8 mouse cellular contexts compared by ENCODE assay signal in the genomic region with DNA sequence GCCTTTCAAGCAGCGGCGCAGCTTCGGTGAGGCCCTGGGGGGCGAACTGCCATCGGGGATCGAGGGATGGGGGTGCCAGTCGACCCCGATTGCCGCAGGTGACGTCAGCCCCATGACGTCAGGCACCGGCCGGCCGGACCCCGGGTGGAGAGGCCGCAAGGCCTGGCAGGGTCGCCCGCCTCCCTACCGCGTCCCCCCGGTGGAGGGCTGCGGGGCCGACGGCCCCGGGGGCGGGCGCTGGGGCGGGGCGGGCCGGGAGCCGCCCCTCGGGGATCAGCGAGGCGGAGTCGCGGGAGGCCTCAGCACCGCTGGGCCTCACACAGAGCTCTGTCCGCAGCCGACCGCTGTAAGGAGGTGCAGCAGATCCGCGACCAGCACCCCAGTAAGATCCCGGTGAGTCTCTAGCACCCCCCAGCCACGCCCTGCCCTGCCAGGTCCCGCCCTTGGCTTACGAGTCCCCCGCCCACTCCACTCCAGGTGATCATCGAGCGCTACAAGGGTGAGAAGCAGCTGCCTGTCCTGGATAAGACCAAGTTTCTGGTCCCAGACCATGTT. TPM values are rescaled to one million over a fixed set of nuclear protein-coding genes. Genes with fewer than 3 reads are reported as not detected.
DNase-seq lines count a peak whose midpoint lies in the region; ATAC-seq and TF ChIP-seq lines count a peak whose summit lies in the region.

No protein-coding gene starts in this region.

- ATAC-seq in embryonic facial prominence, embryonic 13.5 days (ENCODE audit: insufficient number of reproducible peaks, insufficient read depth, low FRiP score, low TSS enrichment, low read depth) = peak; percentile 80
- peak; percentile 93 for ATAC-seq in heart, embryonic 12.5 days (ENCODE audit: insufficient number of reproducible peaks, low FRiP score)
- ATAC-seq in lung, embryonic 16.5 days (ENCODE audit: low read depth) = peak; percentile 96

- H3K4me3 ChIP-seq in ES-Bruce4 (ENCODE audit: low read depth, low read length) = peak overlapping the region; percentile 65
- peak overlapping the region; percentile 94 for H3K4me3 ChIP-seq in embryonic facial prominence, embryonic 13.5 days
- peak overlapping the region; percentile 95 for H3K4me3 ChIP-seq in heart, embryonic 12.5 days
- H3K4me3 ChIP-seq in lung, embryonic 16.5 days (ENCODE audit: low read length) = peak overlapping the region; percentile 96

- H3K36me3 ChIP-seq in ES-Bruce4 (ENCODE audit: control insufficient read depth, insufficient read depth, low read length, poor library complexity, severe bottlenecking) = no peaks in the 10 kb centered on the region
- peaks cover 28% of the 10 kb centered on the region for H3K36me3 ChIP-seq in embryonic facial prominence, embryonic 13.5 days
- peaks cover 18% of the 10 kb centered on the region for H3K36me3 ChIP-seq in heart, embryonic 12.5 days
- H3K36me3 ChIP-seq in lung, embryonic 16.5 days (ENCODE audit: control insufficient read depth, insufficient read depth, low read length) = no peaks in the 10 kb centered on the region; the same call in 1 of the 2 replicates

- no peaks in the 10 kb centered on the region for H3K4me1 ChIP-seq in ES-Bruce4 (ENCODE audit: control insufficient read depth, insufficient read depth, low read length)
- H3K4me1 ChIP-seq in embryonic facial prominence, embryonic 13.5 days = peaks cover 19% of the 10 kb centered on the region
- peaks cover 22% of the 10 kb centered on the region for H3K4me1 ChIP-seq in heart, embryonic 12.5 days (replicated peaks)
- H3K4me1 ChIP-seq in lung, embryonic 16.5 days (replicated peaks; ENCODE audit: control insufficient read depth, insufficient read depth, low read length) = peaks cover 9% of the 10 kb centered on the region

- H3K9me3 ChIP-seq in ES-Bruce4 (replicated peaks; ENCODE audit: control insufficient read depth, insufficient read depth, low read length, poor library complexity, severe bottlenecking) = no peaks in the 10 kb centered on the region
- H3K9me3 ChIP-seq in embryonic facial prominence, embryonic 13.5 days = no peaks in the 10 kb centered on the region
- no peaks in the 10 kb centered on the region for H3K9me3 ChIP-seq in heart, embryonic 12.5 days (replicated peaks)
- no peaks in the 10 kb centered on the region for H3K9me3 ChIP-seq in lung, embryonic 16.5 days (ENCODE audit: control insufficient read depth, low read length)

- H3K9ac ChIP-seq in ES-Bruce4 (ENCODE audit: low read depth, poor library complexity, severe bottlenecking) = peak overlapping the region; percentile 66
- H3K9ac ChIP-seq in embryonic facial prominence, embryonic 13.5 days = peak overlapping the region; percentile 93
- H3K9ac ChIP-seq in heart, embryonic 12.5 days = peak overlapping the region; percentile 97
- peak overlapping the region; percentile 95 for H3K9ac ChIP-seq in lung, embryonic 16.5 days (ENCODE audit: low read length)

- no peak for TF ChIP-seq CTCF in ES-Bruce4 (IDR thresholded peaks at IDR 0.05; ENCODE audit: low read depth, low read length)

- WGBS in embryonic facial prominence, embryonic 13.5 days = under 1% methylated on average over 48 of the region's 49 CpGs
- under 1% methylated on average over 42 of the region's 49 CpGs for whole genome bisulfite sequencing in heart, embryonic 12.5 days
- 0% methylated on average over 20 of the region's 49 CpGs for WGBS in lung, embryonic 16.5 days

- no peak for TF ChIP-seq EP300 in ES-Bruce4 (IDR thresholded peaks at IDR 0.05; ENCODE audit: insufficient read depth, low read depth, low read length)

- no peak for TF ChIP-seq POLR2A in ES-Bruce4 (IDR thresholded peaks at IDR 0.05; ENCODE audit: insufficient read depth, low read length)

- no peak overlapping the region for H3K27ac ChIP-seq in ES-Bruce4 (ENCODE audit: insufficient read depth, low read length)
- peak overlapping the region; percentile 87 for H3K27ac ChIP-seq in embryonic facial prominence, embryonic 13.5 days
- H3K27ac ChIP-seq in heart, embryonic 12.5 days (ENCODE audit: poor library complexity, severe bottlenecking) = peak overlapping the region; percentile 83
- H3K27ac ChIP-seq in lung, embryonic 16.5 days (ENCODE audit: low read length) = peak overlapping the region; percentile 86

- H3K4me2 ChIP-seq in embryonic facial prominence, embryonic 13.5 days = peak overlapping the region; percentile 67
- peak overlapping the region; percentile 85 for H3K4me2 ChIP-seq in heart, embryonic 12.5 days
- peak overlapping the region; percentile 78 for H3K4me2 ChIP-seq in lung, embryonic 16.5 days (ENCODE audit: low read depth, low read length)

- no peaks in the 10 kb centered on the region for H3K27me3 ChIP-seq in ES-Bruce4 (ENCODE audit: control insufficient read depth, insufficient read depth, low read length, poor library complexity, severe bottlenecking)
- H3K27me3 ChIP-seq in embryonic facial prominence, embryonic 13.5 days = no peaks in the 10 kb centered on the region
- H3K27me3 ChIP-seq in heart, embryonic 12.5 days (replicated peaks) = no peaks in the 10 kb centered on the region
- no peaks in the 10 kb centered on the region for H3K27me3 ChIP-seq in lung, embryonic 16.5 days (ENCODE audit: control insufficient read depth, insufficient read depth, low read depth, low read length)

- peak; percentile 53 to 55 for DNase-seq in adrenal gland, postnatal 4 days (ENCODE audit: low spot score in 2 of 2)
- peak; percentile 82 for DNase-seq in kidney, postnatal 10 days
- peak; percentile 71 for DNase-seq in ovary, postnatal 10 days (ENCODE audit: low spot score)
- DNase-seq in urinary bladder, adult 18-20 months (ENCODE audit: low spot score in 2 of 2) = peak; percentile 62 to 76

RNA-seq across cellular contexts. Expression of a gene that starts 0.6 kb away (rescaled TPM):
- 51.5 and 59.2 TPM in 2 replicates for polyA plus RNA-seq in ES-Bruce4 (2011; ENCODE audit: insufficient read depth, insufficient read length, low read depth, missing spikeins)
- total RNA-seq in adrenal gland, postnatal 4 days (2021) = 100 to 1,000 TPM; 364 to 392 TPM
- polyA plus RNA-seq in embryonic facial prominence, embryonic 13.5 days (2015; fragmentation: Nextera tagmentation; extraction: Ambion mirVana) = 212 and 239 TPM in 2 replicates
- polyA plus RNA-seq in heart, embryonic 12.5 days (2016; fragmentation: Nextera tagmentation; extraction: Ambion mirVana) = 228 and 252 TPM in 2 replicates
- 160 and 185 TPM in 2 replicates for polyA plus RNA-seq in lung, embryonic 16.5 days (2015; fragmentation: Nextera tagmentation; extraction: Ambion mirVana)

RNA-seq across cellular contexts. Expression of a gene that starts 40.4 kb away (rescaled TPM):
- polyA plus RNA-seq in ES-Bruce4 (2011; ENCODE audit: insufficient read depth, insufficient read length, low read depth, missing spikeins) = 230 and 241 TPM in 2 replicates
- 100 to 1,000 TPM; 275 to 283 TPM for total RNA-seq in adrenal gland, postnatal 4 days (2021)
- polyA plus RNA-seq in embryonic facial prominence, embryonic 13.5 days (2015; fragmentation: Nextera tagmentation; extraction: Ambion mirVana) = 507 and 521 TPM in 2 replicates
- 341 and 361 TPM in 2 replicates for polyA plus RNA-seq in heart, embryonic 12.5 days (2016; fragmentation: Nextera tagmentation; extraction: Ambion mirVana)
- polyA plus RNA-seq in lung, embryonic 16.5 days (2015; fragmentation: Nextera tagmentation; extraction: Ambion mirVana) = 385 and 409 TPM in 2 replicates
